Mouse (Mus musculus) bone marrow, adult 2 months (tissue): ENCODE results near the gene Rala.

Experiments
- CTCF ChIP-seq: fragments of 200-500 bp; IDR thresholded peaks from 2 replicates; pipeline ENCODE4 v1.5.1; 2011; ENCODE audit warnings: low read length, control low read depth; ENCODE audit not compliant: control insufficient read depth, insufficient read depth
- POLR2A ChIP-seq: fragments of 200-500 bp; IDR thresholded peaks from 2 replicates; pipeline ENCODE4 v1.6.1; 2011; ENCODE audit warnings: low read depth, mild to moderate bottlenecking, control low read depth, low read length, borderline replicate concordance; ENCODE audit not compliant: control insufficient read depth

- TF ChIP-seq POLR2A = no peak
- TF ChIP-seq CTCF = no peak
These were observed 84.5 kb downstream of the Rala start for GRCm38 (mm10) chr13:17859365-17860033.
